Mouse (Mus musculus) hindlimb bud, embryonic 11.5 days (tissue): ENCODE data around the gene Rragd.

ENCODE experiments used
- DNase-seq: peaks from one replicate; pipeline ENCODE4 v3.0.0-alpha.2; 2012; ENCODE audit warnings: low read depth, low spot score; ENCODE audit errors: extremely low spot score

Rragd gene

DNA sequence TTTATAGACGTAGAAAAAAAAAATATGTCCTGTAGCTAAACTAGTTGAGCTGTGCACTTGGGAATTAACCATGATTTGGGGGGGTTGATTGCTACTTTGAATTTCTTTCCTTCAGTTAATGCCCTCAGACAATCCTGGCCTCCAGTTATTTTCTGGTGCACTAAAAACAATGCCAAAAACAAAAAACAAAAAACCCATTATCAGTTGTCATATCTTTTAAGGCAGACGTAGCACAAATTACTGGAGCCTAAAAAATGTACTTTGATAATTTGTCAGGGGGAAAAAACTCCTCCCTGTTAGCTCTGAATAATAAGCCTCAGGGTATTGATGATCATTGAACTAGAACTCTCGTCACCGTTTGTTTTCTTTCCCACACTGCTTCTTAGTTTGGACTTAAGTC, 49.2 kb downstream of the Rragd start:
- no peak for DNase-seq

DNA sequence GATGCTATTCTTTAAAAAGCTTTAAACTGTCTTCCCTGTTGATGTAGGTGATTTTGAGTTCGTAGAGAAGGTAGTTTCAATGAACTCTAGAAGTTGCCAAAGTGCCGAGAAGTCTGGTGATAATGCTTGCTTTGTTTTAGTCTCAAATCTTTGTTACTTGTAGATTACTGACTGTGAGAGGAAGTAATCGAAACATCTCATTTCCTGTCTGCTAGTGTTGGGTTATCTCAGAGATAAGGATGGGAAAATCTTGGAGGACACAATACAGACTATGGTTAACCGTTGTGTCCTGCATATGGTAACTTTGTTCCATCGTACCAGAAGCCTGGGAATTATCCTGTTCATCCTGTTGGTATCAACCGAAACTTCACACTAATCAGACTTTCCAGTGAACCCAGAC, 50.7 kb downstream of the Rragd start:
- DNase-seq = no peak

DNA sequence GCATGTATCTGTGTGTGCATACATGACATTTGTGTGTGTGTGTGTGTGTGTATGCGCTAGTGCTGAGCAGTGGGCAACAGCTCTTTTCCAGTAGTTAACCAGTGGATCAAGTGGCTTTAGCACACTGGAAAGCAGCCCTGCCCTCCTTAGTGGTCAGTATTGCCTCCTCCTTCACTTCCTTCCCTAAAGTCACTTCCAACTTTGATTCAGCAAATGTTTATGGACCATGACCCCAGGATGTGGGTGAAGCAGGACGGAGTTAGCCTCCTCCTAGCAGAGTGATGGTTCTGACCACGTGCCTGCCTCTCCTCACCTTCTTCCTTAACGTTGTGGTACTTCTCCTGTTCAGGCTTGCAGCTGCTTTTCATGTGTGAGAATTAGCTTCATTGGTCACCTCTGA, 57.0 kb downstream of the Rragd start:
- DNase-seq = no peak

GRCm38 (mm10) chr4:33049601-33050000, 66.8 kb downstream of the Rragd start:
- no peak for DNase-seq

- DNase-seq = no peak
These were observed 69.2 kb downstream of the Rragd start for GRCm38 (mm10) chr4:33052055-33052454.

- no peak for DNase-seq
These were observed 69.8 kb downstream of the Rragd start for GRCm38 (mm10) chr4:33052650-33053049.

- DNase-seq = no peak
These were observed 71.6 kb downstream of the Rragd start for GRCm38 (mm10) chr4:33054426-33054825.

GRCm38 (mm10) chr4:33056317-33056716, 73.5 kb downstream of the Rragd start:
- DNase-seq = no peak

- no peak for DNase-seq
These were observed 75.3 kb downstream of the Rragd start for GRCm38 (mm10) chr4:33057890-33058687.

GRCm38 (mm10) chr4:33061158-33061557, 78.3 kb downstream of the Rragd start:
- no peak for DNase-seq

DNA sequence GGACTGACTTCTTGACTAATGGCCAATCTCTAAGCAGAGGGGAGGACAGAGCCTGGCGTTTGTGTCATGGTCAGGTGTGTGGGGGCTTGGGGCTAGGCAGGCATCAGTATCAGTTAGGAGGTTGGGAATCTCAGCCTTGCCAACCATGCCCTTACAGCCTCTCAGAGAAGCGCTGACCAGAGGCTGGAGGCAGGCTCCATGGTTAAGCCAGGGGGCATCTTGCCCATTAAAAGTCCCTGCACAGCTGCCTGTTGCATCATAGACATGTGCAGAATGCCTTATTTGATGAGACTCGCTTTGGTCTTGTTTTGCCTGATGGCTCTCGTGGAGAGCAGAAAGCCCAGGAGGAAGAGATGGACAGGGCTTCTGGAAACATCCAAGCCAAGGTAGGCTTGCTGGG, 80.1 kb downstream of the Rragd start, which contains the start of gene Gabrr2:
Gene Gabrr2 (plus strand): TSS at position 19 of the 400 bp plus-strand sequence.
- DNase-seq = no peak

- DNase-seq = no peak
These were observed 82.1 kb downstream of the Rragd start for GRCm38 (mm10) chr4:33064986-33065385.

DNA sequence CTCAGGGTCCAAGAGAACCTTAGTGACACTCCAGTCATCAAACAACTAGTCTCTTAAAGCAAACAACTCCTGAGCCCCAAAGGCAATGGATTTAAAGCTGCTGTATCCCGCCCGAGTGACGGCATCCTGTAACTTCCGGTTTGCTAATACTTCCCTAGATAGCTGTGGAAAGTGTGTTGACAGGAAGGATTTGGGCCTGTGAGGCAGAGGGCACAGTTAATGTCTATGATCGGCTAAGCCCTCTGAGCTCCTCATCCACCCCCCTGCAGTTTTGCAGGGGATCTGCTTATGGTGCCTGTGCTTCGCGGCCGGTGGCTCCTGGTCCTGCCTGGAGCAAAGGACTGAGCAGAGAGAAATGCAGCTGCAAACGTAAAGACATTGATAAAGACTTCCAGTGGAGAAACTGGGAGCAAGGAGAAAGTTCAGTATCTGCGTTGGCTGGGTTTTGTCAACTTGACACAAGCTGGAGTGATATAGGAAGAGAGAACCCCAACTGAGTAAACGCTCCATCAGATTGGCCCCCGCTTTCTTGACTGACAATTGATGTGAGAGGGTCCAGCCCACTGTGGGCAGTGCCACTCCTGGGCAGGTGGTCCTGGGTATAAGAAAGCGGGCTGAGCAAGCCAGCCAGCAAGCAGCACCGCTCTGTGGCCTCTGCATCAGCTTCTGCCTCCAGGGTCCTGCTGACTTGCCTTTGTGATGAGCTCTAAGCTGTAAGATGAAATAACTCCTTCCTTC, 83.6 kb downstream of the Rragd start:
- DNase-seq = no peak

DNA sequence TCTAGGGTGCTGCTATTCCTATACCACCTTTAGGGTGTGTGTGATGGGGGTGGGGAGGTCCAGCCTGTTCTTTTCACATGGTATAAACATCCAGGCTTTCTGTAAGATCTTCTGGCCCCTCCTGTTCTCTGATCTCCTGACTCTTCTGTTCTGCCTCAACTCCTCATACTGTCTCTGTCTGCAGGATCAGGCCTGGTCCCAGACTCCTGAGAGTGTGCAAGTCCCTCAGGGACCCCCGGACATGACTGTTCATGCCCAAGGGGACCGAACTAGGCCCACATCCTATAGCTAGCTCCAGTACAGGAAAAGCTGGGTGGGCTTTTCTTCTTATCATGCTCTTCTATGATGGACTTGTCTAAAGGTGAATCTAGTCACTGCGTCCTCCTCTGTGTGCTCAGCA, 84.5 kb downstream of the Rragd start:
- DNase-seq = no peak

DNA sequence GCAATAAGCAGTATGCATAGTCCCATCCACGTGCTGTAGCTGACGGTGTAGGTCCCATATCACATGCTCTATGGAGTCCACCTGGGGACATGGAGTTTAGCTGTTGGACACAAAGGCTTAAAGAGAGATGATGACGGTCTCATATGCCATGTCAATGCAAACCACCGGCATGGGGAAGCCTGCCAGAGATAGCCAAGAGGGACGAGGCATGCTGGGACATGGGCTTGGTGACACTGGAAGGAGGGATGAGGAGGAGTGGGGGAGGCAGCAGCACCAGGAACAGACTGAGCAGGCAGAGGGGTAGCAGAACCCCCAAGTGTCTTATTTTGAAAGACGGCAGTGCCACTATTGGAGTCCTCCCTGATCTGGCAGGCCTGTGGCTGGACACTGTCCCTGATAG, 85.0 kb downstream of the Rragd start:
- DNase-seq = no peak

DNA sequence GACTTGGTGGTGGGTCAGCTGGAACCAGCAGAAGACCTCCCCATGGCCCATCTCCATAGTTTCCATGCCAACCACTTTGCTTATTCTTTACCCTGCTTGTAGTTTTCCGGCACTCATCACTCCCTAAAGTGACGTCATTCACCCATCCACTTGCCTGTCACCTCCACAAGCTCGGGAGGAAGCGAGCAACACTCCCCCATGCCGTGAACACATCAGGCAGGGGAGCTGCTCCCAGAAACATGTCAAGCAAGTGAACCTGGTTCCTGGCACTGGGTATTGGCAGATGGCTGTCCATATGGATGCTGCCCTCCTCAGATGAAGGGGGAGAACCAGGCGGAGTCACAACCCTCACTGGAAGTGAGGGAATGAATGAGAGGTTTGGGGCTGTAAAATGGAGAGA, 86.1 kb downstream of the Rragd start:
- no peak for DNase-seq

GRCm38 (mm10) chr4:33070326-33070725, 87.5 kb downstream of the Rragd start:
- no peak for DNase-seq

- no peak for DNase-seq
These were observed 88.5 kb downstream of the Rragd start for GRCm38 (mm10) chr4:33071337-33071736.
